Mouse (Mus musculus): ENCODE measurements around the gene C030005K15Rik.

- TF ChIP-seq CTCF (IDR thresholded peaks at IDR 0.05; ENCODE audit: low read depth) (no peak), EP300 (IDR thresholded peaks at IDR 0.05; ENCODE audit: low read depth) (no peak)
These were observed 626 bp downstream of the C030005K15Rik start for GRCm38 (mm10) chr10:97725929-97726328.

Measured in heart, postnatal 0 days (tissue).